In genomic region chr5:67698176-67698575, GRCm38 (mm10) we compare ENCODE assay signal across 27 mouse cellular contexts.
DNase-seq lines count a peak whose midpoint lies in the region; ATAC-seq lines count a peak whose summit lies in the region.
"Had no signal": no experiment of that assay in that cellular context is flagged by ENCODE, and none has a peak within 500 bp of the region (broad histone marks: within the 10 kb centered on the region; RNA-seq: fewer than 3 reads in every experiment).

No protein-coding gene starts in this region.

- peaks cover 34% of the 10 kb centered on the region for H3K36me3 ChIP-seq in midbrain, embryonic 13.5 days
- peaks cover 23% of the 10 kb centered on the region for H3K36me3 ChIP-seq in midbrain, embryonic 14.5 days (ENCODE audit: control insufficient read depth, insufficient read depth, low read length)
- no peaks in the 10 kb centered on the region for H3K36me3 ChIP-seq in heart, embryonic 15.5 days
- peaks cover 19% of the 10 kb centered on the region for H3K36me3 ChIP-seq in neural tube, embryonic 15.5 days
- H3K36me3 ChIP-seq in forebrain, embryonic 11.5 days (ENCODE audit: control insufficient read depth, insufficient read depth, low read length) = no peaks in the 10 kb centered on the region; the same call in 1 of the 2 replicates
- H3K36me3 ChIP-seq: embryonic facial prominence, embryonic 13.5 days; limb, embryonic 10.5 days had no signal

- H3K4me1 ChIP-seq in midbrain, embryonic 13.5 days (replicated peaks) = peaks cover 14% of the 10 kb centered on the region; the same call in 1 of the 2 replicates
- 0 out of 2 replicates have a peak, but pooled peaks cover 3% of the 10 kb centered on the region for H3K4me1 ChIP-seq in midbrain, embryonic 14.5 days (ENCODE audit: control insufficient read depth, insufficient read depth, low read length)
- H3K4me1 ChIP-seq in heart, embryonic 15.5 days (replicated peaks) = peaks cover 20% of the 10 kb centered on the region
- peaks cover 13% of the 10 kb centered on the region for H3K4me1 ChIP-seq in neural tube, embryonic 15.5 days
- H3K4me1 ChIP-seq in forebrain, embryonic 11.5 days (replicated peaks; ENCODE audit: control insufficient read depth, insufficient read depth, low read length) = peaks cover 4% of the 10 kb centered on the region; the same call in 1 of the 2 replicates
- H3K4me1 ChIP-seq: liver, embryonic 15.5 days had no signal

- H3K9me3 ChIP-seq in midbrain, embryonic 13.5 days = no peaks in the 10 kb centered on the region
- H3K9me3 ChIP-seq in midbrain, embryonic 14.5 days (ENCODE audit: control insufficient read depth, low read length) = no peaks in the 10 kb centered on the region
- no peaks in the 10 kb centered on the region for H3K9me3 ChIP-seq in heart, embryonic 15.5 days (replicated peaks)
- no peaks in the 10 kb centered on the region for H3K9me3 ChIP-seq in neural tube, embryonic 15.5 days (replicated peaks)
- no peaks in the 10 kb centered on the region for H3K9me3 ChIP-seq in forebrain, embryonic 11.5 days (ENCODE audit: control insufficient read depth, low read length)
- H3K9me3 ChIP-seq: embryonic facial prominence, embryonic 13.5 days; forebrain, embryonic 13.5 days; limb, embryonic 10.5 days; liver, embryonic 15.5 days had no signal

- no peak overlapping the region for H3K4me2 ChIP-seq in midbrain, embryonic 13.5 days (replicated peaks)
- H3K4me2 ChIP-seq in midbrain, embryonic 14.5 days (ENCODE audit: low read length) = no peak overlapping the region
- H3K4me2 ChIP-seq in heart, embryonic 15.5 days = no peak overlapping the region
- no peak overlapping the region for H3K4me2 ChIP-seq in neural tube, embryonic 15.5 days
- no peak overlapping the region for H3K4me2 ChIP-seq in forebrain, embryonic 11.5 days (ENCODE audit: low read depth, low read length, severe bottlenecking)
- H3K4me2 ChIP-seq: embryonic facial prominence, embryonic 13.5 days; forebrain, embryonic 13.5 days; hindbrain, embryonic 14.5 days; liver, embryonic 15.5 days had no signal

- H3K27ac ChIP-seq in midbrain, embryonic 13.5 days = peak overlapping the region; percentile 32; the same call in 1 of the 2 replicates
- no peak overlapping the region for H3K27ac ChIP-seq in midbrain, embryonic 14.5 days (replicated peaks; ENCODE audit: low read depth, low read length)
- H3K27ac ChIP-seq in heart, embryonic 15.5 days = peak overlapping the region; percentile 76
- 0 out of 2 replicates have a peak overlapping the region, but pooled peaks have one; percentile 41 for H3K27ac ChIP-seq in neural tube, embryonic 15.5 days (replicated peaks)
- H3K27ac ChIP-seq in forebrain, embryonic 11.5 days (ENCODE audit: low read depth, low read length) = no peak overlapping the region
- H3K27ac ChIP-seq: embryonic facial prominence, embryonic 13.5 days; forebrain, embryonic 13.5 days; hindbrain, embryonic 14.5 days; limb, embryonic 10.5 days; liver, embryonic 15.5 days; macrophage had no signal

- peaks cover 30% of the 10 kb centered on the region for H3K27me3 ChIP-seq in midbrain, embryonic 13.5 days
- no peaks in the 10 kb centered on the region; the same call in 1 of the 2 replicates for H3K27me3 ChIP-seq in midbrain, embryonic 14.5 days (ENCODE audit: control insufficient read depth, insufficient read depth, low read length)
- H3K27me3 ChIP-seq in heart, embryonic 15.5 days = no peaks in the 10 kb centered on the region
- H3K27me3 ChIP-seq in neural tube, embryonic 15.5 days (replicated peaks) = no peaks in the 10 kb centered on the region
- H3K27me3 ChIP-seq in forebrain, embryonic 11.5 days (ENCODE audit: control insufficient read depth, insufficient read depth, low read length) = no peaks in the 10 kb centered on the region
- H3K27me3 ChIP-seq: embryonic facial prominence, embryonic 13.5 days; forebrain, embryonic 13.5 days; liver, embryonic 15.5 days had no signal

- H3K9ac ChIP-seq in midbrain, embryonic 13.5 days (replicated peaks) = no peak overlapping the region
- no peak overlapping the region for H3K9ac ChIP-seq in midbrain, embryonic 14.5 days (replicated peaks; ENCODE audit: low read length)
- H3K9ac ChIP-seq in heart, embryonic 15.5 days = no peak overlapping the region
- H3K9ac ChIP-seq in neural tube, embryonic 15.5 days (replicated peaks) = no peak overlapping the region
- H3K9ac ChIP-seq in forebrain, embryonic 11.5 days (ENCODE audit: low read length) = no peak overlapping the region
- H3K9ac ChIP-seq: embryonic facial prominence, embryonic 13.5 days; forebrain, embryonic 13.5 days; hindbrain, embryonic 14.5 days; liver, embryonic 15.5 days had no signal

- no peak for DNase-seq in midbrain, embryonic 14.5 days
- DNase-seq in heart, adult 9 months (ENCODE audit: low spot score in 2 of 2) = peak; percentile 50 to 58
- no peak for DNase-seq in forebrain, embryonic 11.5 days (ENCODE audit: low spot score)
- DNase-seq in right cerebral cortex, postnatal 36 days (ENCODE audit: low spot score in 2 of 2) = no peak
- DNase-seq: adrenal gland, adult 8-10 months; cerebellum, adult 18-20 months; cerebellum, postnatal 14 days; embryo, embryonic 11 days; gastrocnemius, postnatal 10 days; kidney, adult 18-20 months; kidney, postnatal 4 days; layer of hippocampus, adult 9-11 months; liver; right cerebral cortex, postnatal 4 days; thymus, postnatal 4 days had no signal

- H3K4me3 ChIP-seq in midbrain, embryonic 13.5 days (replicated peaks) = no peak overlapping the region
- no peak overlapping the region for H3K4me3 ChIP-seq in midbrain, embryonic 14.5 days (replicated peaks; ENCODE audit: low read depth, low read length)
- H3K4me3 ChIP-seq in heart, embryonic 15.5 days = no peak overlapping the region
- no peak overlapping the region for H3K4me3 ChIP-seq in neural tube, embryonic 15.5 days (replicated peaks)
- H3K4me3 ChIP-seq in forebrain, embryonic 11.5 days (ENCODE audit: low read depth, low read length) = no peak overlapping the region
- H3K4me3 ChIP-seq: embryonic facial prominence, embryonic 13.5 days; erythroblast, embryonic 14.5 days; forebrain, embryonic 13.5 days; limb, embryonic 10.5 days; liver, embryonic 15.5 days had no signal

- WGBS in midbrain, embryonic 13.5 days = 92% methylated on average over 3 of the region's 3 CpGs
- 95% methylated on average over 3 of the region's 3 CpGs for WGBS in midbrain, embryonic 14.5 days
- WGBS in heart, embryonic 15.5 days = 59% methylated on average over 3 of the region's 3 CpGs
- 90% methylated on average over 3 of the region's 3 CpGs for WGBS in neural tube, embryonic 15.5 days
- 91% methylated on average over 3 of the region's 3 CpGs for WGBS in forebrain, embryonic 11.5 days

- no peak for ATAC-seq in midbrain, embryonic 13.5 days
- ATAC-seq in midbrain, embryonic 14.5 days (ENCODE audit: low FRiP score, low TSS enrichment) = no peak
- peak; percentile 57 for ATAC-seq in heart, embryonic 15.5 days (replicated peaks; ENCODE audit: insufficient number of reproducible peaks, insufficient read depth, low FRiP score, low read depth)
- no peak for ATAC-seq in neural tube, embryonic 15.5 days (ENCODE audit: low FRiP score)
- no peak for ATAC-seq in forebrain, embryonic 11.5 days (replicated peaks; ENCODE audit: low FRiP score)
- ATAC-seq: activated CD4-positive, CD25-positive, alpha-beta regulatory T cell, adult 4 months; forebrain, embryonic 13.5 days; inflammation-experienced regulatory T-cells, adult 6 months had no signal

Comparison
In these comparisons a context has a peak if more than half of its experiments do, and no peak if none do; other contexts are left out.
1. H3K27ac ChIP-seq: peak in midbrain, embryonic 13.5 days (single experiment), heart, embryonic 15.5 days (single experiment) and neural tube, embryonic 15.5 days (single experiment); none in midbrain, embryonic 14.5 days (single experiment) and forebrain, embryonic 11.5 days (single experiment).
2. DNase-seq: peak in heart, adult 9 months (2 of 2); none in midbrain, embryonic 14.5 days (single experiment), forebrain, embryonic 11.5 days (single experiment) and right cerebral cortex, postnatal 36 days (0 of 2).